Mouse (Mus musculus): ENCODE measurements around the gene Pars2. TPM values are rescaled to one million over a fixed set of nuclear protein-coding genes. Genes with fewer than 3 reads are reported as not detected.

The Pars2 gene
- 1 to 10 TPM; 3.9 to 5.7 (median 5.3) TPM for total RNA-seq (2022)

- DNase-seq (ENCODE audit: low spot score), result peak; percentile 97
Measured at GRCm38 (mm10) chr4:106650833-106651527, at the start of gene Pars2. Gene Pars2, plus strand, starts transcription at chr4:106651069.

DNA sequence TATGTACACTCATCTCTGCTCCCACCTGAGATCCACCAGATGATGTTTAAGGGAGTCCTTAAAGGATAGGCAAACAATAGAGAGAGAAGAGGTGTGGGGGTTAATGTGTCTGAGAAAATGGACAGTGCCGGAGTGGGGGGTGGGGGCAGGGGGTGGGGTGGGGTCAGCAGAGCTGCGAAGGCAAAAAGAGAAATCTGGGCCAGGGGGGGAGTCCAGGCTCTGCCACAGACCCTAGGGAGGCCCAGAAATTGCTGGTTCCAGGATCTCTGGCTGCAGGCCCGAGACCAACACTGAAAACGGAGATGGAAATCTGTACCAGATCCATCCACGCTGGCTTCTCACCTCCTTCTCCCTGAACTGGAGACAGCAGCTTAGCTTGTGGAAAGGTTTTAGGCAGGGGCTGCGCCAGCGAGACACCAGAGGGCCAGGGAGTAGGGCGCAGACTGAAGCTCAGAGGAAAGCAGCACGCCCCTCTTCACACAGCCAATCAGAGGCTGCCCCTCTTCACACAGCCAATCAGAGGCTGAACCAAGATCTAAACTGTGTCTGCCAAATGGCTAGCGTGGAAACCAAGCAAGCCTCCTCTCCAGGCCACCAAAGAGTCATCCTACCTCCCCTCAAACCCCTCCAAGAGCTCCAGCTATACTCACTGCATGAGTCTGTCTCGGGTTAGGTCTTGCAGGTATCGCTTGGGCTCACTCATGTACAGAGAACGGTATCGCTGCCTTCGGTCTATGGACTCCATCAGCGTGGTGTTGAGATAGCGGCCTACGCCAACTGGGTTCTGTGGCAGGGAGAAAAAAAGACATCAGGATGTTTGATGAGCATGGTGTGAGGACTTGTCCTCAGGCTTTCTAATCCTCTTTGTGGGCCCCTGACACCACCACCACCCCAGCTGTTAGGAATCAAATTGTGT is 44.0 kb upstream of the Pars2 start:
- DNase-seq (ENCODE audit: low spot score), result no peak

DNA sequence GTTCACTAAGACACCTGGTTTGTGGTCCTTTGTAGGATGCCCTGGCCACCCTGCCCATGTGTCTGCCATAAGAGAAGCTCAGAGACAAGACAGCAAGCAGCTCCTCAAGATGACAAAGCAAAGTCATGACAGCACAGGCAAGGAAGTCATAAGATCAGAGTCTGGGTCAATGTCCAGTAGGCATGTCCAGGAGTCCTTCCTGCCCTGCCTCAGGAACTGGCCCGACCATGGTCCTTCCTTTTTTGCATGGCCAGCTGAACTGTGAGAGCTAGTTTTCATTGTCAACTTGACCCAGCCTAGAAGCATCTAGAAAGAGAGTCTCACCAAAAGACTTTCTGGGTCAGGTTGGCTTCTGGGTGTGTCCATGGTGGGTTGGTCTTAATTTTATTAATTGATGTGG is 43.0 kb upstream of the Pars2 start:
- no peak for DNase-seq (ENCODE audit: low spot score)

- DNase-seq (ENCODE audit: low spot score), result no peak
Measured at GRCm38 (mm10) chr4:106613105-106613504, 37.8 kb upstream of the Pars2 start.

GRCm38 (mm10) chr4:106613560-106613959 is 37.3 kb upstream of the Pars2 start:
- no peak for DNase-seq (ENCODE audit: low spot score)

DNA sequence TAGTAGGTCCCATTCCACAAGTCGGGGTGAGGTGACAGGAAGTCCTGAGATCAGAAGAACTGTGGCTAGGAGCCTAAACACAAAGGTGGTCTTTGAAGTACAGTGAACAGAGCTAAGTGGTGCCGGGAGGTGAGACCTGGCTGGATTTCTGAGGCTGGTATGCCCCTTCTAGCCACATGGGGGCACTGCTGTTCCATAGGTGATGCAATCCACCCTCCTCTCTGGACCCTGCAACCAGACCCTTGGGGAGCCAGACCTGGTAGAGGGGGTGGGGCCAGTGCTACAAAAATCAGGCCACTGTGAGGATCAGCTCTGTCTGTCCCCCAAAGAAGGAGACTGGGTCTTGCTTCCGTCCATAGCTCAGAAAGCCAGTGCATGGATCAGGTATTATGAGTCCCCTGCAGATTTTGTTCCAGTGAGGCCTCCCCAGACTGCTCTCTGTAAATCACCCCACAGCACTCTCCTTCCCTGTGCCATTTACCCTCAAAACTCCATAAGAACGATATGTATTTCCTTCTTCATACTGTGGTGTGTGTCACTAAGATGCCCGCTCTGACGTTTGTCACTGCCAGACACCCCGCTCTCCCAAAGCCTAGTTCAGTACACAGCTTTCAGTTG is 36.6 kb upstream of the Pars2 start:
- peak; percentile 20 for DNase-seq (ENCODE audit: low spot score)

DNA sequence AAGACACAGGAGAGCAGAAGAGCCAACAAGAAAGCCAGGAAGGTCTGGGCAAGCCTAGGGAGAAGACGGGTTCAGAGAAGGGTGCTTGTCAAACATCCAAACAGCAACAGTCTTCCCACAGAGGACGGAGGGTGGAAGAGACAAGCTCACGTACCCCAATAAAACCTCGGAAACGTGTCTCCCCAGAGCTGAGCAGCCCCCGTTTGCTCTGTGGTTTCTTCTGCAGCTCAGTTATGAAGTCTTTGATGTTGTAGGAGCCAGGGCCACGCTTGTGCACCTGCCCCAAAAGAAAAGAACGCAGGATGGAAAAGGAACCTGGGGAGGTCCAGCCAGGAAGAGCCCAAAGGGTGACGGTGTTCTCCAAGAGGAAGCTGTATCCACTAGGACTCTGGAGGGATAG is 36.0 kb upstream of the Pars2 start:
- DNase-seq (ENCODE audit: low spot score), result no peak

GRCm38 (mm10) chr4:106615637-106616036 is 35.2 kb upstream of the Pars2 start:
- DNase-seq (ENCODE audit: low spot score), result no peak

- DNase-seq (ENCODE audit: low spot score), result no peak
Measured at GRCm38 (mm10) chr4:106617056-106617455, 33.8 kb upstream of the Pars2 start, which contains the start of gene Lexm. Gene Lexm, minus strand, starts transcription at chr4:106617241.

GRCm38 (mm10) chr4:106618898-106619297 is 32.0 kb upstream of the Pars2 start:
- no peak for DNase-seq (ENCODE audit: low spot score)

- no peak for DNase-seq (ENCODE audit: low spot score)
Measured at GRCm38 (mm10) chr4:106621428-106621827, 29.4 kb upstream of the Pars2 start.

- DNase-seq (ENCODE audit: low spot score), result no peak
Measured at GRCm38 (mm10) chr4:106622030-106622493, 28.8 kb upstream of the Pars2 start, which contains the start of gene Ttc22. Gene Ttc22, plus strand, starts transcription at chr4:106622432.

GRCm38 (mm10) chr4:106622712-106623111 is 28.2 kb upstream of the Pars2 start:
- no peak for DNase-seq (ENCODE audit: low spot score)

GRCm38 (mm10) chr4:106624271-106624670 is 26.6 kb upstream of the Pars2 start:
- no peak for DNase-seq (ENCODE audit: low spot score)

DNA sequence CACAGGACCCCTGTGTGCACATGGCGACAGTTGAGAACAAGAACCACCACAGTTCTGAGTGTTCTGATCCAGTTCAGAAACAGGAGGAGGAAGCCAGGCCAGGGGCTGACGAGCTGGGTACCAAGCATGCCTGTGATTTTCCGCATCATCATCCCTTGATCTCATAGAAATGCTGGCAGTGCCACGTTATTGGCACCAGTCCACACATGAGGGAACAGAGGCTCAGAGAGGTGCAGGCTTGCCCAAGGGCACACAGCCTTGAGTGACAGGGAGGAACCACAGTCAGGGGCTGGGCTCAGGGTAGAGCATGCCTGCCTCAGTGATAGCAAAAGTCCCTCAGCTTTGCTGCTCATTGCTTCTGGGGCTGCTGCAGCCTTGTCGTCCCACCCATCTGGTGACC is 23.1 kb upstream of the Pars2 start:
- DNase-seq (ENCODE audit: low spot score), result no peak

DNA sequence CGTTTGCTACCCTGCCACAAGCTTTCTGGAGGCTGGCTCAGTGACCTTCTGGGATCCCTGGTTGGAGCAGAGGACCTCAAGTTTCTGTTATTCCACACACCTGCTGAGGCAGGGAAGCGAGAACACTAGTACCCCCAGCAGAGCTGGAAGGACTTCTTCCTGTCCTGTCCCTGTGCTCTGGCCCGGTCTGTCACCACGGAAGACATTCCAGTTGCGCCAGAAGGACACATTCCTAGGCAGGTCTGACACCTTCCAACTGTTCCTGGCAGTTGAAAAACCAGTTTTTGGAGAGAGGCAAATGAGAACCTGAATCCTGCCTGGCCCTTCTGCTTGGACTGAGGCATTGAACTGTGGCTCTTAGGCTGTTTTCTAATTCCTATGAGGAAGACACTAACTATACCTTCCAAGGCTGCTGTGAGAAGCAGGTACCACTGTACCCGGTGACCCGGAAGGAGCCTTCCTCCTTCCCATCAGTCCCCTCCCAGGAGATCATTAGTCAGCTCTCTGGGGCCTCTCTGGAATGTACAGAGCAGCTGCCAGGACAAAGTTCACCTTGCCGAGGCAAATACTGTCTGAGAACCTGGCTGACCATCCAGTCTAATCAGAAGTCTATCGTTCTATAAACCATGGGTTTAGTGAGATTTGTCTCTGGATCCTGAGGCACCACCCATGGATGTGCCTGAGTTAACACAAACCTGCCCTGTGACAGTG is 22.1 kb upstream of the Pars2 start:
- DNase-seq (ENCODE audit: low spot score), result no peak

GRCm38 (mm10) chr4:106629374-106629773 is 21.5 kb upstream of the Pars2 start:
- no peak for DNase-seq (ENCODE audit: low spot score)

- peak; percentile 49 for DNase-seq (ENCODE audit: low spot score)
Measured at GRCm38 (mm10) chr4:106630333-106631220, 20.3 kb upstream of the Pars2 start.

- no peak for DNase-seq (ENCODE audit: low spot score)
Measured at GRCm38 (mm10) chr4:106632313-106632712, 18.6 kb upstream of the Pars2 start.

DNA sequence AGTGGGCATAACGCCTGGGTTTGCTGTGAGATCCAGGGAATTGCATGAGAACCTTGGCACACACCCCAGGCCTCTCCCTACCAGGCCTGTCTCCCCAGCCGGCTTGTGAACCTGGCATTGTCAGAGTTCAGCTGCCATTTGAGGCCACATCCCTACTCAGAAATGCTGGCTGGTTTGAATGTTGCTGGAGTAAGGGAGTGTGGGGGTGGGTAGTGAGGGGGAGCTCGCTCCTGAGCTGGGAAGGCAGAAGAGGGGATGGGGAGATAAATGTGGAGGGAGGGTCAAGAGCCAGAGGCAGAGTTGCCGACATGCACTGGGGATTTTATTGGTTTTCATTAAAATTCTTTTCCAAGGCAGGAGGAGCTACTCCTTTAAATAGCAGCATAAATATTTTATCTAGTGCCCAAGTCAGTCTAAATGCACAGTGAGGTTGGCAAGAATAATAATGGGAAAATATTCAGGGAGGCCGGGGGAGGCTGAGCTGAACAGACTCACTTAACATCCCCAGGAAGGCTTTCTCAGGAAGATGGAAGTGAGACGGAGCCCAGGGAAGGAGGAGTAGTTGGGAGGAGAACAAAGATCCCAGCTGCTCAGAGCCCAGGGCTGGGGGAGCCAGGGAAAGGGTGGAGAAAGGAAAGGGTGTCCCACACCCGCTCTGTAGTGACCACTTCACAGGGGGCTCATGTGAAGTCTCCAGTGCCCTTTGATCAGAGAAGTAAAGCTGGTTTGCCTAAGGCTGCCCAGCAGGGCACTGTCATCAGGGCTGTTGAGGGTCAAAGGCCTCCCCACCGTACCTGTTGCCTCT is 17.4 kb upstream of the Pars2 start:
- DNase-seq (ENCODE audit: low spot score), result no peak
